Mouse (Mus musculus) embryo, embryonic 10.5 days (tissue): Measurements from ENCODE around the gene Vamp3.
A peak's percentile ranks its signal among the peaks of the same experiment; 100 is the strongest.
"Not testable (repeated sequence)": the region's sequence is repeated elsewhere in the genome, so short reads cannot be mapped to it uniquely, and the experiment has no call there.

Source experiments
- DNase-seq: peaks from one replicate; pipeline ENCODE4 v3.0.0-alpha.2; 2015; ENCODE audit warnings: low spot score

Gene Vamp3

GRCm38 (mm10) chr4:151044944-151045570, 12.7 kb downstream of the Vamp3 start:
- DNase-seq = no peak

DNA sequence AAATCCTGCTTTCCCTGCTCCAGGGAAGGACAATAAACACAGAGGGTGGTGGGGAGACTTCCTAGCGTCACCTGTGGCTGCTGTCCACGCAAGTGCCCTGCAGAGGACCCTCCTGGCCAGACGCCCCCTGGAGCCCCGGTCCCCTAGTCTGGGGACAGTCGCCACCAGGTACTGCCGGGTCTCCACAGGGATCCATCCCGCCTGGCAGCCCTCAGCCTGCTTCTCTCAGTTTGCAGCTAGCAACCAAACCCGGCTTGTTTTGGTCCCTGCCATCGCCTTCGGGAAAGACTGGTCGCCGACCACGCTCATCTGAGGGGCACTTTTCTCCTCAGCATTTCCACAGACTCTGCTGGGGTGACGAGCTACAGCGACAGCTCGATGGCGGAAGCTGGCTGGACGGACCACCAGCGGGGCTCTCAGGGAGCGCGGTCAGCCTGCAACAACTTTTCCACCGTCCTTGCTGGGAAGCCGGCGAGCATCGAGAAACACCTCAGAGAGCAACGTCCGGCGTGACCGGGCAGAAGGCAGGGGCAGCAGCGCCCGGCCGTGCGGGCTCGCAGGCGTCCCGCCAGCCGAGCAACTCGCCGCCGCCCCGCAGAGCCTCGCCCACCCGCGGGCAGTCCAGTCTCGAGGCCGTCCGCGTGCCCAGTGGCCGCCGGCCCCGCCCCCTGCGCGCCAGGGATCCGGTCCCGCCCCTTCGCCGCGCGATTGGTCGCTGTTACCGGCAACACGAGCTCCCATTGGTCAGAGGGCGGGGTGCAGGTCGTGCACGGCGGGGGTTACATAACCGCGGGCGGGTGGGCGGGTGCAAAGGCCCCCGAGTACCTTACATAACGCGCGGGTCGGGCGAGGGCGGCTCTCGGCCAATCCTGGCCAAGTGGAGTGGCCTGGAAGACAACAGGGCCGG, 13.5 kb downstream of the Vamp3 start, which contains the start of gene Per3:
Per3 (minus strand) TSS at position 629 of the 907 bp plus-strand sequence.
- DNase-seq = peak; percentile 94

- peak; percentile 4 for DNase-seq
These were observed 14.5 kb downstream of the Vamp3 start for GRCm38 (mm10) chr4:151043281-151043680.

GRCm38 (mm10) chr4:151041506-151041905, 16.3 kb downstream of the Vamp3 start:
- no peak for DNase-seq

DNA sequence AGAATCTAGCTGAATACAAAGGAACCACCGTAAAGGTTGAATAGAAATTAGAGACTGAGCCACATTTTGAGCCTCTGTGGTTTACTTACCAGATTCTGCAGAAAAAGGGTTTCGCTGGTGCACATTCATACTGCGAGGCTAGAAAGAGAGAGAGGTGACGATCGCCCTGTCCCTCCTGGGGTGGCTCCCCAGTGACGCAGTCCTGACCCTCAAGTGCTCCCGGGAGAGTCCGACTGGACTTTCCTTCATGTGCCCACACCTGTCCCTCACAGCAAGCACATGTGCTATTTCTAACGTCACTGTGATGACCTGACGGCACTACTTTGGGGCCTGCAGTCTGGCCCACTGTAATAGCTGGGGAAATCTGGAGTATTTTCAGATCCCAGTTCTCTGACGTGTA, 20.0 kb downstream of the Vamp3 start:
- DNase-seq = no peak

GRCm38 (mm10) chr4:151036521-151036920, 21.2 kb downstream of the Vamp3 start:
- DNase-seq = no peak

- DNase-seq = peak; percentile 76
These were observed 30.8 kb downstream of the Vamp3 start for GRCm38 (mm10) chr4:151027001-151027400.

- DNase-seq = no peak
These were observed 33.6 kb downstream of the Vamp3 start for GRCm38 (mm10) chr4:151024152-151024551.

GRCm38 (mm10) chr4:151017356-151017755, 40.4 kb downstream of the Vamp3 start:
- DNase-seq = not testable (repeated sequence)

DNA sequence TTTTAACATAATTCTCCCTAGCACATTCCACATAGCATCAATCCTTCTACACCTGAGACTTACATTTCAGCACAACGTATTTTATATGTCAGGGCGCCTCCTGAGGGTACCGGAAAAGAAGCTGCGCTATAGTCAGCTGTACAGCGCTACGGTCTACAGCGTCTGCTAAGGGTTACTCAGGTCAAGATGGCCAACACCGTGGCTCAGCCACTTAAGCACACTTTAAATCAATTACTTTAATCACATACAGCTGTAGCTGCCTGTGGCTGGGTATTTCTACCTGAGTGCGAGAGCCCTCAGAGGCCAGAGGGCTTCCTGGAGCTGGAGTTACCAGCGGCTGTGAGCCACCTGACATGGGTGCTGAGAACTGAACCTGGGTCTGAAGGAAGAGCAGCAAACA, 41.8 kb downstream of the Vamp3 start:
- DNase-seq = peak; percentile 43

GRCm38 (mm10) chr4:151010316-151010715, 47.4 kb downstream of the Vamp3 start:
- no peak for DNase-seq

DNA sequence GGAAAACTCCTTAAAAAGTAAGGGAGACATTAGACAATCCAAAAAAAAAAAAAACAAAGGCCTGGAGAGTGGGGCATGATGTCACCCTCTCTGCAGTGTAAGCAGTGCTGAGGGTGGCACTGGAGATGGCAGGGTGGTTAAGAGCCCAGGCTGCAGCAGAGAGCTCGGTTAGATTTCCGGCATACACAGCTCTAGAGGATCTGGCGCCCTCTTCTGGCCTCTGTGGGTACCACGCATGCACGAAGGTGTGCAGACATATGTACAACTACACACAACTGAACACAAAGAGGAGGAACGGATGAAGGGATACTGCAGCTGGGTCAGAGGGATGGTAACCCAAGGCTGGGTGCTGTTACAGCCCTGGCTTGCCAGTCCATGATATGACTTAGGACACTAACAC, 50.8 kb downstream of the Vamp3 start:
- peak; percentile 63 for DNase-seq

- DNase-seq = no peak
These were observed 52.0 kb downstream of the Vamp3 start for GRCm38 (mm10) chr4:151005656-151006318.

DNA sequence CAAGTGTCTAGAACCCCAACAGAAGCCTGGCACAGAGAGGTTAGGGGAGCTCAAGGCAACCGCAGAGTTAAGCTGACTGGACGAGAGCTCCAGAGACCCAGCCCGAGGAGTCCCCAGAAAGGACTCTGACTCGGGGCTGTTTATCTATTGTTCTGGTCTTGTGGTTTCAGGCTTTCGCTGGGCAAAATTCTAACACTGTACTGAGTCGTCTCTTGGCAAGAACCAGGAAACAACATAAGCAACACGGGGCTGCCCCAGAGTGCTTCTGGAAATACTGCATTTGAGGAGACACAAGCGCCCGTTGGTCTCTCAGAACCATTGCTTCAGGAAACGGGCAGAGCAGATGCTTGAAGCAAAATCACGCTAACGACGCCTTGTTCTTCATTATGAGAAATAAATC, 56.4 kb downstream of the Vamp3 start:
- DNase-seq = no peak

GRCm38 (mm10) chr4:150998626-150999025, 59.1 kb downstream of the Vamp3 start:
- no peak for DNase-seq
